Mouse (Mus musculus) adrenal gland, adult 18-20 months (tissue): ENCODE results near the gene Rpl31. TPM values are rescaled to one million over a fixed set of nuclear protein-coding genes. Genes with fewer than 3 reads are reported as not detected.

Experiments used
- DNase-seq, 2 experiments: peaks; one replicate each; pipeline ENCODE4 v3.0.0; 2021 to 2022; ENCODE audit warnings: low spot score in 2 of 2
- total RNA-seq, 2 experiments: library from RNA; stranded (reverse); gene quantifications; 1 replicate in 1 of 2; 2 replicates in 1 of 2; pipeline ENCODE4 v1.2.3; 2021

Rpl31 gene
- total RNA-seq, 2 experiments from 2014 or later: 767 to 781 TPM

GRCm38 (mm10) chr1:39394650-39395049 is 27.0 kb downstream of the Rpl31 start:
- DNase-seq: no peak

GRCm38 (mm10) chr1:39396347-39396746 is 28.7 kb downstream of the Rpl31 start:
- DNase-seq: no peak

- no peak for DNase-seq
These were observed 30.6 kb downstream of the Rpl31 start for GRCm38 (mm10) chr1:39398284-39398683.

GRCm38 (mm10) chr1:39399228-39399627 is 31.6 kb downstream of the Rpl31 start:
- peak in 1 of 2 experiments; percentile 23 for DNase-seq

- DNase-seq: no peak
These were observed 32.5 kb downstream of the Rpl31 start for GRCm38 (mm10) chr1:39400173-39400572.

GRCm38 (mm10) chr1:39407108-39407507 is 39.5 kb downstream of the Rpl31 start:
- no peak for DNase-seq

GRCm38 (mm10) chr1:39408123-39408522 is 40.5 kb downstream of the Rpl31 start:
- no peak for DNase-seq

- DNase-seq: no peak
These were observed 41.0 kb downstream of the Rpl31 start for GRCm38 (mm10) chr1:39408668-39409067.

- no peak for DNase-seq
These were observed 42.6 kb downstream of the Rpl31 start for GRCm38 (mm10) chr1:39410085-39410821.

GRCm38 (mm10) chr1:39417817-39418216 is 50.2 kb downstream of the Rpl31 start:
- peak; percentile 32 to 58 for DNase-seq

GRCm38 (mm10) chr1:39418852-39419251 is 51.2 kb downstream of the Rpl31 start:
- no peak for DNase-seq

- no peak for DNase-seq
These were observed 53.3 kb downstream of the Rpl31 start for GRCm38 (mm10) chr1:39420987-39421386.

Other genes starting within 250 kb of the Rpl31 start
- 10 to 100 TPM in 1 of 2 experiments, 1 to 10 TPM in 1; 6.1 to 11.9 TPM for gene Npas2, start 174.1 kb upstream of the Rpl31 start, total RNA-seq
- 10 to 100 TPM in 1 of 2 experiments, 1 to 10 TPM in 1; 7.6 to 14.6 TPM for gene Tbc1d8, start 110.9 kb downstream of the Rpl31 start, total RNA-seq
- 10 to 100 TPM; 15.3 to 16.7 TPM for gene Cnot11, start 167.2 kb downstream of the Rpl31 start, total RNA-seq
- gene Rnf149, start 209.6 kb downstream of the Rpl31 start, total RNA-seq: 10 to 100 TPM; 36.6 to 45.2 TPM